In the genomic region with DNA sequence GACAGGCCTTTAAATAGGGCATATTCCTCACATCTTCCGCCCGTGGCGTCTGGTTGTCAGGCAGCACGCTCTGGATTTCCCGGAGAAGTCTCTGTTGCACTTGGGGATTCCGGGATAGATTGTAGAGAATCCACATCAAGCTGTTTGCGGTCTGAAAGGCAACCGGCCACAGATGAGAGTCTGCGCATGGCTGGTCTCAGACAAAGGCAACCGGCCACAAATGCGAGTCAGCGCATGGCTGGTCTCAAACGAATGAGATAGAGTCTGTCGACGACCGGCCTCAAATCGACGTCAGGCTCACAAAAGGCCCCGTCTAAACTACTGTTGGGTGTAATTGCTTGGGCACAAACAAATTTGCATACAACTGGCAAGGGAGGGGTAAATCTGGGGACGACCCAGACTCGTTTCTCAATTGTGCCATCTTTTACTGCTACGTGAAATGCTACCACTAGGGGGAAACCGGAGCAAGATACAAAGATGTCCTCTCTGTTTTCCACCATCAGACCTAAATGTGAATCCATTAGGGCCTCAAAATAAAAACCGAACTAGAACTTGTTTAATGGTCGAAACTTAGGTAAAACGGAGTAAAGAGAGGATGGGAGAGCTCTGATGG, we compare ENCODE assay signal across 9 mouse cellular contexts. TPM values are rescaled to one million over a fixed set of nuclear protein-coding genes. Genes with fewer than 3 reads are reported as not detected.
DNase-seq lines count a peak whose midpoint lies in the region; ATAC-seq and TF ChIP-seq lines count a peak whose summit lies in the region.
"Had no signal": no experiment of that assay in that cellular context is flagged by ENCODE, and none has a peak within 500 bp of the region (broad histone marks: within the 10 kb centered on the region; RNA-seq: fewer than 3 reads in every experiment).

No protein-coding gene starts in this region.

- TF ChIP-seq EP300 in heart, postnatal 0 days (IDR thresholded peaks at IDR 0.05; ENCODE audit: low read depth) = no peak

- peak; percentile 67 for TF ChIP-seq CTCF in heart, postnatal 0 days (IDR thresholded peaks at IDR 0.05; ENCODE audit: low read depth)

- intact Hi-C loops in left cerebral cortex, postnatal 25 days (cut with DNase I) = no loop called here

- 58% methylated on average over 26 of the region's 26 CpGs for WGBS in heart, postnatal 0 days
- 58% methylated on average over 26 of the region's 26 CpGs for WGBS in heart, embryonic 11.5 days (ENCODE audit: insufficient replicate concordance)
- WGBS in midbrain, embryonic 16.5 days = 46% methylated on average over 26 of the region's 26 CpGs

- peaks cover 92% of the 10 kb centered on the region for H3K27me3 ChIP-seq in heart, postnatal 0 days (ENCODE audit: control insufficient read depth, insufficient read depth, low read length)
- peaks cover 85% of the 10 kb centered on the region for H3K27me3 ChIP-seq in heart, embryonic 11.5 days (ENCODE audit: control insufficient read depth, insufficient read depth, low read length)
- H3K27me3 ChIP-seq in midbrain, embryonic 16.5 days (ENCODE audit: control insufficient read depth, insufficient read depth, low read depth, low read length) = no peaks in the 10 kb centered on the region; the same call in 1 of the 2 replicates

- no peaks in the 10 kb centered on the region for H3K9me3 ChIP-seq in heart, postnatal 0 days (replicated peaks; ENCODE audit: control insufficient read depth, low read length)
- no peaks in the 10 kb centered on the region for H3K9me3 ChIP-seq in heart, embryonic 11.5 days (replicated peaks; ENCODE audit: control insufficient read depth, low read length)
- no peaks in the 10 kb centered on the region for H3K9me3 ChIP-seq in midbrain, embryonic 16.5 days (replicated peaks; ENCODE audit: control insufficient read depth, low read length, poor library complexity, severe bottlenecking)
- H3K9me3 ChIP-seq: limb, embryonic 12.5 days had no signal

- no peak for DNase-seq in heart, postnatal 0 days (ENCODE audit: low spot score)
- peak; percentile 75 for DNase-seq in ES-CJ7 (ENCODE audit: low read depth, low spot score)
- no peak for DNase-seq in right cerebral cortex, postnatal 36 days (ENCODE audit: low spot score in 2 of 2)
- no peak for DNase-seq in urinary bladder, postnatal 14 days (ENCODE audit: low spot score)
- no peak for DNase-seq in left cerebral cortex, postnatal 25 days (ENCODE audit: low spot score in 2 of 2)

- no peak overlapping the region for H3K4me3 ChIP-seq in heart, postnatal 0 days (ENCODE audit: low read depth, low read length)
- no peak overlapping the region for H3K4me3 ChIP-seq in heart, embryonic 11.5 days (ENCODE audit: low read depth, low read length)
- no peak overlapping the region for H3K4me3 ChIP-seq in midbrain, embryonic 16.5 days (ENCODE audit: low read depth, low read length)
- H3K4me3 ChIP-seq: limb, embryonic 12.5 days had no signal

- ATAC-seq in heart, postnatal 0 days (ENCODE audit: insufficient read depth, low read depth) = no peak
- no peak for ATAC-seq in heart, embryonic 11.5 days (replicated peaks; ENCODE audit: insufficient number of reproducible peaks, low FRiP score, low TSS enrichment)
- peak; percentile 52 to 57; a peak in 2 of 4 replicates for ATAC-seq in hematopoietic stem cell, adult 5-6 weeks (replicated peaks in 1 of 2; ENCODE audit: insufficient read depth in 1 of 2, low FRiP score in 2 of 2, low TSS enrichment in 1 of 2, low read depth in 1 of 2, poor library complexity in 2 of 2, severe bottlenecking in 2 of 2)
- ATAC-seq in midbrain, embryonic 16.5 days = no peak

- no peak overlapping the region for H3K4me2 ChIP-seq in heart, postnatal 0 days (ENCODE audit: low read depth, low read length)
- H3K4me2 ChIP-seq in heart, embryonic 11.5 days = no peak overlapping the region
- 0 out of 2 replicates have a peak overlapping the region, but pooled peaks have one; percentile 13 for H3K4me2 ChIP-seq in midbrain, embryonic 16.5 days (ENCODE audit: low read length)
- H3K4me2 ChIP-seq: limb, embryonic 12.5 days had no signal

- no peak overlapping the region for H3K9ac ChIP-seq in heart, postnatal 0 days (replicated peaks; ENCODE audit: low read depth, low read length)
- H3K9ac ChIP-seq in heart, embryonic 11.5 days (ENCODE audit: low read depth, low read length) = no peak overlapping the region
- no peak overlapping the region for H3K9ac ChIP-seq in midbrain, embryonic 16.5 days (ENCODE audit: low read depth, low read length)
- H3K9ac ChIP-seq: limb, embryonic 12.5 days had no signal

- no peaks in the 10 kb centered on the region for H3K4me1 ChIP-seq in heart, postnatal 0 days (ENCODE audit: control insufficient read depth, insufficient read depth)
- no peaks in the 10 kb centered on the region for H3K4me1 ChIP-seq in heart, embryonic 11.5 days (ENCODE audit: control insufficient read depth, insufficient read depth, low read length)
- no peaks in the 10 kb centered on the region for H3K4me1 ChIP-seq in midbrain, embryonic 16.5 days (ENCODE audit: control insufficient read depth, insufficient read depth, low read length)
- H3K4me1 ChIP-seq: limb, embryonic 12.5 days had no signal

- H3K27ac ChIP-seq in heart, postnatal 0 days (ENCODE audit: low read depth) = no peak overlapping the region
- no peak overlapping the region for H3K27ac ChIP-seq in heart, embryonic 11.5 days (ENCODE audit: low read depth, low read length)
- H3K27ac ChIP-seq in midbrain, embryonic 16.5 days (ENCODE audit: low read length) = no peak overlapping the region
- H3K27ac ChIP-seq: limb, embryonic 12.5 days had no signal

- no peaks in the 10 kb centered on the region for H3K36me3 ChIP-seq in heart, postnatal 0 days (replicated peaks; ENCODE audit: control insufficient read depth, insufficient read depth, low read length)
- no peaks in the 10 kb centered on the region for H3K36me3 ChIP-seq in heart, embryonic 11.5 days (ENCODE audit: control insufficient read depth, insufficient read depth, low read length)
- no peaks in the 10 kb centered on the region for H3K36me3 ChIP-seq in midbrain, embryonic 16.5 days (ENCODE audit: control insufficient read depth, insufficient read depth, low read length)
- H3K36me3 ChIP-seq: limb, embryonic 12.5 days had no signal

RNA-seq across cellular contexts. Expression of a gene that starts 8.2 kb away (rescaled TPM):
- total RNA-seq in heart, postnatal 0 days (2014; rRNA removed; ENCODE audit: low replicate concordance) = 11.4 and 30.2 TPM in 2 replicates
- polyA plus RNA-seq in heart, postnatal 0 days (2015; fragmentation: Nextera tagmentation; extraction: Ambion mirVana) = 42.1 and 46.2 TPM in 2 replicates
- polyA plus RNA-seq in heart, embryonic 11.5 days (2014; fragmentation: Nextera tagmentation; extraction: Ambion mirVana) = 54.3 and 61.3 TPM in 2 replicates
- 52.9 and 58.7 TPM in 2 replicates for total RNA-seq in hematopoietic stem cell, adult 5-6 weeks (2017)
- polyA plus RNA-seq in midbrain, embryonic 16.5 days (2015; fragmentation: Nextera tagmentation; extraction: Ambion mirVana) = 128 and 133 TPM in 2 replicates
- 10 to 100 TPM; 29.4 to 31.0 TPM for total RNA-seq in left cerebral cortex, postnatal 25 days (2021)

RNA-seq across cellular contexts. Expression of a gene that starts 8.9 kb away (rescaled TPM):
- total RNA-seq in heart, postnatal 0 days (2014; rRNA removed; ENCODE audit: low replicate concordance) = not detected in 2 replicates
- polyA plus RNA-seq in heart, postnatal 0 days (2015; fragmentation: Nextera tagmentation; extraction: Ambion mirVana) = not detected in 2 replicates
- not detected in 2 replicates for polyA plus RNA-seq in heart, embryonic 11.5 days (2014; fragmentation: Nextera tagmentation; extraction: Ambion mirVana)
- total RNA-seq in hematopoietic stem cell, adult 5-6 weeks (2017) = 0.44 TPM in 1 of 2 replicates, not detected in the other
- 0.15 and 0.18 TPM in 2 replicates for polyA plus RNA-seq in midbrain, embryonic 16.5 days (2015; fragmentation: Nextera tagmentation; extraction: Ambion mirVana)
- total RNA-seq in left cerebral cortex, postnatal 25 days (2021) = not detected
- polyA plus RNA-seq: limb, embryonic 12.5 days had no signal

Comparison
In these comparisons a context has a peak if more than half of its experiments do, and no peak if none do; other contexts are left out.
1. ATAC-seq: peak in hematopoietic stem cell, adult 5-6 weeks (2 of 2); none in heart, postnatal 0 days (single experiment), heart, embryonic 11.5 days (single experiment) and midbrain, embryonic 16.5 days (single experiment).